ENCODE assay signal across 9 mouse cellular contexts in genomic region chr7:43667221-43667620, GRCm38 (mm10). TPM values are rescaled to one million over a fixed set of nuclear protein-coding genes. Genes with fewer than 3 reads are reported as not detected.
"Had no signal": no experiment of that assay in that cellular context is flagged by ENCODE, and none has a peak within 500 bp of the region (broad histone marks: within the 10 kb centered on the region; RNA-seq: fewer than 3 reads in every experiment).

No protein-coding gene starts in this region.

RNA-seq across cellular contexts. Expression of gene Siglece, which starts 7.3 kb away (rescaled TPM):
- polyA plus RNA-seq: neural tube, embryonic 13.5 days had no signal

RNA-seq across cellular contexts. Expression of gene Klk14, which starts 23.0 kb away (rescaled TPM):
- total RNA-seq: neutrophil, adult 5-6 weeks had no signal
- polyA plus RNA-seq: neural tube, embryonic 13.5 days; neural tube, embryonic 14.5 days; neural tube, embryonic 15.5 days; spleen, adult 2 months had no signal

RNA-seq across cellular contexts. Expression of gene Ceacam18, which starts 32.7 kb away (rescaled TPM):
- polyA plus RNA-seq: neural tube, embryonic 13.5 days; neural tube, embryonic 15.5 days; spleen, adult 2 months; stomach, embryonic 14.5 days; urinary bladder, adult 2 months had no signal

RNA-seq across cellular contexts. Expression of gene Klk13, which starts 45.1 kb away (rescaled TPM):
- total RNA-seq: neutrophil, adult 5-6 weeks had no signal
- polyA plus RNA-seq: neural tube, embryonic 13.5 days; small intestine, adult 2 months; testis, adult 2 months had no signal
